Mouse (Mus musculus): ENCODE data around the gene Enpp4. TPM values are rescaled to one million over a fixed set of nuclear protein-coding genes. Genes with fewer than 3 reads are reported as not detected.

The Enpp4 gene
- polyA plus RNA-seq, 1 experiment from 2014 or later = 3.8 TPM

DNA sequence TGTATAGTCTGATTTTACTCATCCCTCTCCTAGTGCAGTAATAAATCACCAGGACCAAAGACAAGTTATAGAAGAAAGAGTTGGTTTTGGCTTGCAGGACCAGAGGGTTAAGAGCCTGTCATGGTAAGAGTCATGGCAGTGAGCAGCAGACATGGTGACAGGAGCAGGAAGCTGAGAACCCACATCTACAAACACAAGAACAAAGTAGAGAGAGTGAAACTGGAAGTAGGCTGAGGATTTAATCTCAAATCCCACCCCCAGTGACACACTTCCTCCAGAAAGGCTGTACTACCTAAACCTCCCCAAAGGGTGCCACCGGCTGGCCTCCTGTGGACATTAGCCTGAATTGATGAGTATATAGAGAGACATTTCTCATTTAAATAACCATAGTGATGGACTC lies 44.8 kb downstream of the Enpp4 start:
- Histone ChIP-seq H3K4me1 (no peaks in the 10 kb centered on the region), H3K4me3 (replicated peaks) (no peak overlapping the region), H3K27ac (replicated peaks) (no peak overlapping the region), H3K36me3 (no peaks in the 10 kb centered on the region), H3K4me2 (replicated peaks) (no peak overlapping the region), H3K9ac (no peak overlapping the region), H3K9me3 (replicated peaks) (no peaks in the 10 kb centered on the region), H3K27me3 (no peaks in the 10 kb centered on the region)
- 93% methylated on average over 1 of the region's 1 CpGs for WGBS
- ATAC-seq (ENCODE audit: insufficient number of reproducible peaks, low FRiP score, low TSS enrichment, low read depth) = no peak

DNA sequence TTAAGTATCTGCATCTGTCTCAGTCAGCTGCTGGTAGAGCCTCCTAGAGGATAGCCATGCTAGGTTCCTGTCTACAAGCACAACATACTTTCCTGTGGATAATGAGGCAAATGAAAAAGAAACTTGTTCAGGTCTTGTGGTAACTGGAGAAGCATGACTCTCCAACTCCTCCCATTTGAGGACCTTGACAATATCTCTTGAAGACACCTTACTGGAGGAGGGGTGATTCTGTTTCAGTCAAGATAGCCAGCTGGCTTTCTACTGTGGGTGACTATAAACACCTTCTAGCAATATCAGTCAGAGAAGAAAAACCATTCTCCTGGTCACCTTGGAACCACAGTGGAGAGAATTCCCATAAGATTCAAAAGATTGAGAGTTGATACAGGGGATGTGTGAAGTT lies 47.5 kb downstream of the Enpp4 start:
- H3K9me3 ChIP-seq (replicated peaks) = no peaks in the 10 kb centered on the region
- no peaks in the 10 kb centered on the region for H3K4me1 ChIP-seq
- H3K4me2 ChIP-seq (replicated peaks) = no peak overlapping the region
- ATAC-seq (ENCODE audit: insufficient number of reproducible peaks, low FRiP score, low TSS enrichment, low read depth) = no peak
- H3K27ac ChIP-seq (replicated peaks) = no peak overlapping the region
- no peak overlapping the region for H3K9ac ChIP-seq
- H3K27me3 ChIP-seq = no peaks in the 10 kb centered on the region
- no peak overlapping the region for H3K4me3 ChIP-seq (replicated peaks)
- H3K36me3 ChIP-seq = no peaks in the 10 kb centered on the region

DNA sequence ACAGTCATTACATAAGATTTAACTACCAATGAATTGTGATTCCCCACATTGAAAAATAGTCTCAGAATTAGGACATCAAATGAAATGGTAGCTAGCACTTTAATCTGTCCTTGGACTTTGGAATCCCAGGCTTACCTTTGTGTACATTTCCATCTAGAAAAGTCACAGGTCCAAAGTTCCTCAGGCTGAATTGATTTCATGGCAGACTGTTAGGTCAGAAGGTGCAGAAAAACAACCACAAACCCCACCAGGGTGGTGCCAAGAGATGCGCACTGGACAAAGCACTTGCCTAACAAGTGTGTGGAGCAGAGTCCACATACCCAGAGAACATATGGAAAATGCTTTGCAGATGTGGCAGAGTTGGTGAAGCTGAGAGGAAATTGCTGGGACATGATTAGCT lies 48.5 kb downstream of the Enpp4 start:
- H3K27me3 ChIP-seq = no peaks in the 10 kb centered on the region
- H3K4me1 ChIP-seq = no peaks in the 10 kb centered on the region
- WGBS = 72% methylated on average over 1 of the region's 1 CpGs
- no peak for ATAC-seq (ENCODE audit: insufficient number of reproducible peaks, low FRiP score, low TSS enrichment, low read depth)
- H3K4me3 ChIP-seq (replicated peaks) = no peak overlapping the region
- no peaks in the 10 kb centered on the region for H3K36me3 ChIP-seq
- H3K4me2 ChIP-seq (replicated peaks) = no peak overlapping the region
- H3K9me3 ChIP-seq (replicated peaks) = no peaks in the 10 kb centered on the region
- H3K27ac ChIP-seq (replicated peaks) = no peak overlapping the region
- H3K9ac ChIP-seq = no peak overlapping the region

DNA sequence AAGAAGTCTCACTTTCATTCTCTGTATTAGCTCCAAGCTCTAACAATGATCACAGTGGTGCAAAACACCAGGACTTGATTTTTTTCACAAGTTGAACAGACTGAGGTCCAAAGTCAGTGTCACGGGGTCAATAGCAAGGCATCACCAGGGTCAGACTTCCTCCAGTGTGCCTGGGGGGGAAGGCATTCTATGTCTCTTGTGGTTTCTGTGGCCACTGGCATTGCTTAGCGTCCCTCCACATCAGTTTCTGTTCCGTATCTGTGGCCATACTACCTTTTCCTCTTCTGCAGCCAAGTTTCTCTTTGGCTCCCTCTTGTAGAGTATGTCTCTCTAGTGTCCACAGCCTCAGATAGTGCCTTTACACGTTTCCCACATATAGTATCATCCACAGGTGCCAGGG lies 52.2 kb downstream of the Enpp4 start:
- Histone ChIP-seq H3K27me3 (no peaks in the 10 kb centered on the region), H3K4me3 (replicated peaks) (no peak overlapping the region), H3K4me2 (replicated peaks) (no peak overlapping the region), H3K9me3 (replicated peaks) (no peaks in the 10 kb centered on the region), H3K27ac (replicated peaks) (no peak overlapping the region), H3K4me1 (no peaks in the 10 kb centered on the region), H3K36me3 (no peaks in the 10 kb centered on the region), H3K9ac (no peak overlapping the region)
- WGBS = 68% methylated on average over 4 of the region's 4 CpGs
- ATAC-seq (ENCODE audit: insufficient number of reproducible peaks, low FRiP score, low TSS enrichment, low read depth) = no peak

Other genes with a start within 250 kb of the Enpp4 start
- 17.3 and 21.9 TPM in 2 replicates for gene Enpp5, start 27.0 kb downstream of the Enpp4 start, polyA plus RNA-seq (2015; fragmentation: Nextera tagmentation; extraction: Ambion mirVana)
- gene Clic5, start 82.8 kb upstream of the Enpp4 start, polyA plus RNA-seq (2015; fragmentation: Nextera tagmentation; extraction: Ambion mirVana) = 1.1 and 1.2 TPM in 2 replicates

Data from embryonic facial prominence, embryonic 15.5 days (tissue).